In the genomic region with DNA sequence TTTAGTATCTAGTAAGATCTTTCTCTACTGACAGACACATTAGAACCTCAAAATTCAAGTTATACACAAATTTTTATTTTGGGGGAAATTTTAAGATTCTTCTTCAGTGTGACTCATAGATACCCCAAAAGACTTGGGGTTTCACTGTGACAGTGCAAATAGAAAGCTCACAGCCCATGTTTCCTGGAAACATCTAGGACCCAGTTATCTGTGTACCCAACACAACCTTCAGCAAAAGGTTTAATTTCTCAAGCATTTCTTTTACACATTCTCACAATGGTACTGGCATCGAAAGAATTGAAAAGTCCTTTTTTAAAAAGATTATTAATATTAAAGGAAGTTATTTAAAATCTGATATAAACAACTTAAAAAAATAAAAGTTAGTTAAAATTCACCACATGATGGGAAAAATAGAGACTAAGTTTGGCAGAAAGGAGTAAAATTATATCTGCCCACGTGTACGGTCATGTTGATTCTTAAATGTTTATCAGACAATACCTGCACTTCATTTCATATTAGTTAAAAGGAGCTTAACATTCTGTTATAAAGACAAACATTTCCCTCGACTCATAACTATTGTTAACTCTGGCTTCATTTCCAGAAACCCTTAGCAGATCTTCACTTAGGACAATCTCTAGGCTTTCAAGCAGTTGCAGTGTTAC, we compare ENCODE assay signal across 8 mouse cellular contexts. TPM values are rescaled to one million over a fixed set of nuclear protein-coding genes. Genes with fewer than 3 reads are reported as not detected.
A peak's percentile ranks its signal among the peaks of the same experiment; 100 is the strongest.
DNase-seq lines count a peak whose midpoint lies in the region; ATAC-seq and TF ChIP-seq lines count a peak whose summit lies in the region.

No protein-coding gene starts in this region.

- peak overlapping the region; percentile 68 for H3K4me3 ChIP-seq in heart, embryonic 13.5 days
- H3K4me3 ChIP-seq in forebrain, embryonic 13.5 days: peak overlapping the region; percentile 74
- H3K4me3 ChIP-seq in liver, embryonic 14.5 days (ENCODE audit: insufficient read depth in 1 of 2, low read depth in 2 of 2, low read length in 2 of 2): peak overlapping the region; percentile 67 to 73

- no peaks in the 10 kb centered on the region; the same call in 1 of the 2 replicates for H3K36me3 ChIP-seq in heart, embryonic 13.5 days
- no peaks in the 10 kb centered on the region for H3K36me3 ChIP-seq in forebrain, embryonic 13.5 days (ENCODE audit: poor library complexity, severe bottlenecking)
- H3K36me3 ChIP-seq in liver, embryonic 14.5 days (replicated peaks; ENCODE audit: control insufficient read depth, insufficient read depth, low read depth): no peaks in the 10 kb centered on the region

- no peak for TF ChIP-seq CTCF in liver, embryonic 14.5 days (IDR thresholded peaks at IDR 0.05; ENCODE audit: low read depth)

- no peak for TF ChIP-seq EP300 in liver, embryonic 14.5 days (IDR thresholded peaks at IDR 0.05; ENCODE audit: low read depth)

- H3K4me1 ChIP-seq in heart, embryonic 13.5 days: peaks cover 14% of the 10 kb centered on the region
- peaks cover 30% of the 10 kb centered on the region for H3K4me1 ChIP-seq in forebrain, embryonic 13.5 days
- peaks cover 0 to 9% of the 10 kb centered on the region in 2 experiments for H3K4me1 ChIP-seq in liver, embryonic 14.5 days (replicated peaks; ENCODE audit: control insufficient read depth in 2 of 2, insufficient read depth in 2 of 2, low read length in 1 of 2)

- peak overlapping the region; percentile 86 for H3K9ac ChIP-seq in heart, embryonic 13.5 days
- peak overlapping the region; percentile 81 for H3K9ac ChIP-seq in forebrain, embryonic 13.5 days
- peak overlapping the region; percentile 68 for H3K9ac ChIP-seq in liver, embryonic 14.5 days (replicated peaks)

- no peaks in the 10 kb centered on the region for H3K27me3 ChIP-seq in heart, embryonic 13.5 days (replicated peaks)
- H3K27me3 ChIP-seq in forebrain, embryonic 13.5 days: no peaks in the 10 kb centered on the region
- H3K27me3 ChIP-seq in liver, embryonic 14.5 days (ENCODE audit: control insufficient read depth, insufficient read depth, low read length): no peaks in the 10 kb centered on the region

- H3K4me2 ChIP-seq in heart, embryonic 13.5 days: peak overlapping the region; percentile 80
- H3K4me2 ChIP-seq in forebrain, embryonic 13.5 days: peak overlapping the region; percentile 67
- H3K4me2 ChIP-seq in liver, embryonic 14.5 days (ENCODE audit: low read depth): peak overlapping the region; percentile 75

- no peaks in the 10 kb centered on the region for H3K9me3 ChIP-seq in heart, embryonic 13.5 days
- no peaks in the 10 kb centered on the region for H3K9me3 ChIP-seq in forebrain, embryonic 13.5 days (replicated peaks)
- no peaks in the 10 kb centered on the region for H3K9me3 ChIP-seq in liver, embryonic 14.5 days (ENCODE audit: control insufficient read depth, low read length)

- ATAC-seq in heart, embryonic 13.5 days (ENCODE audit: extremely low read depth, insufficient number of reproducible peaks, low FRiP score, low TSS enrichment): no peak
- ATAC-seq in forebrain, embryonic 13.5 days: no peak
- ATAC-seq in liver, embryonic 14.5 days (ENCODE audit: insufficient read depth): no peak

- DNase-seq in heart, postnatal 36 days: no peak
- peak; percentile 10 for DNase-seq in CD4-positive helper T cell, adult 2 months (ENCODE audit: low read depth, low spot score)
- DNase-seq in liver, embryonic 14.5 days (ENCODE audit: low read depth in 3 of 3, low spot score in 3 of 3): no peak
- no peak for DNase-seq in gastrocnemius, postnatal 14 days
- no peak for DNase-seq in spleen, postnatal 10 days (ENCODE audit: low spot score in 2 of 2)
- no peak for DNase-seq in adrenal gland, postnatal 14 days

- WGBS in heart, embryonic 13.5 days: 36% methylated on average over 4 of the region's 4 CpGs
- 34% methylated on average over 4 of the region's 4 CpGs for WGBS in forebrain, embryonic 13.5 days
- WGBS in liver, embryonic 14.5 days (ENCODE audit: insufficient replicate concordance): 19% methylated on average over 4 of the region's 4 CpGs

- H3K27ac ChIP-seq in heart, embryonic 13.5 days (replicated peaks): peak overlapping the region; percentile 83; the same call in 1 of the 2 replicates
- H3K27ac ChIP-seq in forebrain, embryonic 13.5 days: no peak overlapping the region
- H3K27ac ChIP-seq in liver, embryonic 14.5 days: no peak overlapping the region

- intact Hi-C loops in heart, postnatal 36 days (cut with DNase I): loop anchor here (5.0 kb wide), 1 partner anchor 198 kb away; the partner anchor contains the start of gene Btg3
- intact Hi-C loops in gastrocnemius, postnatal 14 days (cut with DNase I; ENCODE audit: low total_unique reads): no loop called here

RNA-seq across cellular contexts. Expression of gene D16Ertd472e, which starts 1.2 kb away (rescaled TPM):
- 7.3 and 7.5 TPM in 2 replicates for polyA plus RNA-seq in heart, embryonic 13.5 days (2015; fragmentation: Nextera tagmentation; extraction: Ambion mirVana)
- total RNA-seq in heart, postnatal 36 days (2021): 1 to 10 TPM; 4.9 to 5.5 TPM
- 12.9 and 13.4 TPM in 2 replicates for polyA plus RNA-seq in forebrain, embryonic 13.5 days (2015; fragmentation: Nextera tagmentation; extraction: Ambion mirVana)
- polyA plus RNA-seq in liver, embryonic 14.5 days (2012; rRNA removed): 1.6 and 1.9 TPM in 2 replicates
- 4.2 and 4.3 TPM in 2 replicates for polyA plus RNA-seq in liver, embryonic 14.5 days (2014; fragmentation: Nextera tagmentation; extraction: Ambion mirVana)
- total RNA-seq in gastrocnemius, postnatal 14 days (2021): 1 to 10 TPM; 4.6 to 4.8 TPM
- 27.0 and 39.0 TPM in 2 replicates for total RNA-seq in adrenal gland, postnatal 14 days (2021)
